Mouse (Mus musculus) hindbrain, postnatal 0 days (tissue): ENCODE data around the gene Gm38100. TPM values are rescaled to one million over a fixed set of nuclear protein-coding genes. Genes with fewer than 3 reads are reported as not detected.

ENCODE experiments used
- ATAC-seq: fragments of 200-750 bp; cut with Nextera tagmentation; 2 replicates; pipeline ENCODE4 v1.8.0; 2017; ENCODE audit warnings: mild to moderate bottlenecking, moderate TSS enrichment, moderate library complexity
- DNase-seq: peaks from one replicate; pipeline ENCODE4 v3.0.0-alpha.2; 2015; ENCODE audit warnings: low spot score
- H3K27ac ChIP-seq: fragments of 300-500 bp; sonication (generic); 2 replicates; pipeline ENCODE4 v1.5.1; 2014; ENCODE audit warnings: mild to moderate bottlenecking
- H3K27me3 ChIP-seq: fragments of 300-500 bp; sonication (generic); 2 replicates; pipeline ENCODE4 v1.6.1; 2014; ENCODE audit warnings: low read length, mixed read lengths; ENCODE audit not compliant: insufficient read depth
- H3K36me3 ChIP-seq: fragments of 300-500 bp; sonication (generic); 2 replicates; pipeline ENCODE4 v1.6.1; 2014; ENCODE audit warnings: low read length, mixed read lengths; ENCODE audit not compliant: insufficient read depth
- H3K4me1 ChIP-seq: fragments of 300-500 bp; sonication (generic); 2 replicates; pipeline ENCODE4 v1.6.1; 2014; ENCODE audit warnings: antibody characterized with exemption, low read length, mixed read lengths; ENCODE audit not compliant: insufficient read depth
- H3K4me2 ChIP-seq: fragments of 300-500 bp; sonication (generic); 2 replicates; pipeline ENCODE4 v1.6.1; 2014; ENCODE audit warnings: low read depth, mild to moderate bottlenecking, low read length, moderate library complexity, mixed read lengths
- H3K4me3 ChIP-seq: fragments of 300-500 bp; sonication (generic); 2 replicates; pipeline ENCODE4 v1.5.1; 2014; ENCODE audit warnings: low read length
- H3K9ac ChIP-seq: fragments of 300-500 bp; sonication (generic); replicated peaks from 2 replicates; pipeline ENCODE4 v1.6.1; 2014; ENCODE audit warnings: mild to moderate bottlenecking, low read length, moderate library complexity, mixed read lengths
- H3K9me3 ChIP-seq: fragments of 300-500 bp; sonication (generic); 2 replicates; pipeline ENCODE4 v1.6.1; 2016; ENCODE audit warnings: low read length, mixed read lengths
- CTCF ChIP-seq: IDR thresholded peaks from 2 replicates; pipeline ENCODE4 v1.5.1; 2016; ENCODE audit warnings: antibody characterized with exemption, control low read depth, low read depth
- WGBS: fragments of 180-500 bp; shearing (Covaris S2); extraction: QIAGEN DNeasy Blood & Tissue Kit; methylation state at CpG from one replicate; pipeline ENCODE4 v1.1.7; 2014; 5-methylcytosine and 5-hydroxymethylcytosine counted together
- polyA plus RNA-seq: library from polyadenylated mRNA; unstranded; fragments of >200 nt; fragmentation: Nextera tagmentation; extraction: Ambion mirVana; gene quantifications from 2 replicates; pipeline ENCODE4 v1.2.1, GENCODE M21; 2015
- total RNA-seq: library from RNA; depleted of rRNA; stranded (reverse); fragments of >200 nt; gene quantifications from 2 replicates; pipeline ENCODE4 v1.2.3, GENCODE M21; 2014

Gm38100 gene
- total and polyA plus RNA-seq, 2 experiments from 2014 or later, result not detected

GRCm38 (mm10) chr1:175893726-175894125 lies 26.4 kb upstream of the Gm38100 start:
- Histone ChIP-seq H3K9ac (no peak overlapping the region), H3K9me3 (no peaks in the 10 kb centered on the region), H3K4me2 (no peak overlapping the region), H3K36me3 (no peaks in the 10 kb centered on the region), H3K4me3 (no peak overlapping the region), H3K4me1 (no peaks in the 10 kb centered on the region), H3K27ac (no peak overlapping the region), H3K27me3 (no peaks in the 10 kb centered on the region)
- WGBS, result 92% methylated on average over 12 of the region's 12 CpGs
- ATAC-seq, result no peak
- no peak for DNase-seq
- no peak for TF ChIP-seq CTCF

GRCm38 (mm10) chr1:175911207-175911606 lies 8.9 kb upstream of the Gm38100 start:
- Histone ChIP-seq H3K4me1 (no peaks in the 10 kb centered on the region), H3K9me3 (no peaks in the 10 kb centered on the region), H3K9ac (no peak overlapping the region), H3K4me3 (no peak overlapping the region), H3K36me3 (no peaks in the 10 kb centered on the region), H3K4me2 (no peak overlapping the region), H3K27ac (no peak overlapping the region), H3K27me3 (no peaks in the 10 kb centered on the region)
- DNase-seq (no peak), ATAC-seq (no peak)
- WGBS, result 95% methylated on average over 2 of the region's 2 CpGs
- no peak for TF ChIP-seq CTCF

- WGBS, result 94% methylated on average over 3 of the region's 3 CpGs
- no peak for ATAC-seq
- H3K4me2 ChIP-seq, result no peak overlapping the region
These were observed 8.1 kb upstream of the Gm38100 start for GRCm38 (mm10) chr1:175912038-175912437.

GRCm38 (mm10) chr1:175913728-175914303 lies 6.3 kb upstream of the Gm38100 start:
- no peak overlapping the region for H3K27ac ChIP-seq
- H3K4me3 ChIP-seq, result no peak overlapping the region
- WGBS, result 79% methylated on average over 5 of the region's 5 CpGs
- no peak overlapping the region for H3K4me2 ChIP-seq
- ATAC-seq (no peak), DNase-seq (no peak)
- no peaks in the 10 kb centered on the region for H3K9me3 ChIP-seq
- TF ChIP-seq CTCF, result no peak
- no peaks in the 10 kb centered on the region for H3K36me3 ChIP-seq
- H3K4me1 ChIP-seq, result no peaks in the 10 kb centered on the region
- no peak overlapping the region for H3K9ac ChIP-seq
- H3K27me3 ChIP-seq, result no peaks in the 10 kb centered on the region

More at GRCm38 (mm10) chr1:175912038-175912437, 8.1 kb upstream of the Gm38100 start:
- no peaks in the 10 kb centered on the region for H3K27me3 ChIP-seq
- no peak overlapping the region for H3K27ac ChIP-seq
- H3K4me1 ChIP-seq, result no peaks in the 10 kb centered on the region
- no peak for DNase-seq
- H3K36me3 ChIP-seq, result no peaks in the 10 kb centered on the region
- H3K4me3 ChIP-seq, result no peak overlapping the region
- no peak overlapping the region for H3K9ac ChIP-seq
- H3K9me3 ChIP-seq, result no peaks in the 10 kb centered on the region
- TF ChIP-seq CTCF, result no peak

GRCm38 (mm10) chr1:175921091-175921490 lies 962 bp downstream of the Gm38100 start:
- DNase-seq (no peak), ATAC-seq (no peak)
- Histone ChIP-seq H3K27me3 (no peaks in the 10 kb centered on the region), H3K9ac (no peak overlapping the region), H3K27ac (no peak overlapping the region), H3K4me3 (no peak overlapping the region), H3K4me1 (no peaks in the 10 kb centered on the region), H3K4me2 (no peak overlapping the region), H3K9me3 (no peaks in the 10 kb centered on the region), H3K36me3 (no peaks in the 10 kb centered on the region)
- 90% methylated on average over 8 of the region's 8 CpGs for WGBS
- no peak for TF ChIP-seq CTCF

GRCm38 (mm10) chr1:175923848-175924787 lies 4.0 kb downstream of the Gm38100 start:
- Histone ChIP-seq H3K27ac (no peak overlapping the region), H3K4me3 (no peak overlapping the region), H3K27me3 (no peaks in the 10 kb centered on the region), H3K36me3 (no peaks in the 10 kb centered on the region), H3K9ac (no peak overlapping the region), H3K4me2 (no peak overlapping the region), H3K4me1 (no peaks in the 10 kb centered on the region), H3K9me3 (no peaks in the 10 kb centered on the region)
- ATAC-seq (peak; percentile 47), DNase-seq (peak; percentile 89)
- TF ChIP-seq CTCF, result peak; percentile 86
- WGBS, result 55% methylated on average over 7 of the region's 7 CpGs

GRCm38 (mm10) chr1:175931391-175931790 lies 11.3 kb downstream of the Gm38100 start:
- Histone ChIP-seq H3K9me3 (no peaks in the 10 kb centered on the region), H3K4me3 (no peak overlapping the region), H3K27ac (no peak overlapping the region), H3K36me3 (no peaks in the 10 kb centered on the region), H3K4me2 (no peak overlapping the region), H3K9ac (no peak overlapping the region), H3K4me1 (no peaks in the 10 kb centered on the region), H3K27me3 (no peaks in the 10 kb centered on the region)
- no peak for TF ChIP-seq CTCF
- ATAC-seq (no peak), DNase-seq (no peak)
- WGBS, result 90% methylated on average over 5 of the region's 5 CpGs
